Mouse (Mus musculus): ENCODE results near the gene Plcd3. TPM values are rescaled to one million over a fixed set of nuclear protein-coding genes. Genes with fewer than 3 reads are reported as not detected.

The Plcd3 gene
- 10 to 100 TPM; 16.1 to 18.3 TPM for total RNA-seq (2021)

- peak; percentile 89 to 90 for DNase-seq
- intact Hi-C loops (cut with DNase I): no loop called here
Measured at GRCm38 (mm10) chr11:103101481-103101865, at the start of gene Plcd3, which contains the start of gene Acbd4. Plcd3 (minus strand) TSS chr11:103101658. Acbd4 (plus strand) TSS chr11:103101682.

- DNase-seq: no peak
- intact Hi-C loops (cut with DNase I): no loop called here
Measured at GRCm38 (mm10) chr11:103149771-103150170, 48.3 kb upstream of the Plcd3 start.

- DNase-seq: no peak
- intact Hi-C loops (cut with DNase I): no loop called here
Measured at GRCm38 (mm10) chr11:103147766-103148165, 46.3 kb upstream of the Plcd3 start.

- DNase-seq: no peak
- intact Hi-C loops (cut with DNase I): no loop called here
Measured at GRCm38 (mm10) chr11:103146386-103146785, 44.9 kb upstream of the Plcd3 start.

- DNase-seq: peak in 1 of 2 experiments; percentile 13
- intact Hi-C loops (cut with DNase I): no loop called here
Measured at GRCm38 (mm10) chr11:103144309-103145285, 43.1 kb upstream of the Plcd3 start.

- peak; percentile 45 to 50 for DNase-seq
- intact Hi-C loops (cut with DNase I): no loop called here
Measured at GRCm38 (mm10) chr11:103142441-103143182, 41.2 kb upstream of the Plcd3 start.

- intact Hi-C loops (cut with DNase I): no loop called here
- DNase-seq: no peak
Measured at GRCm38 (mm10) chr11:103141944-103142255, 40.4 kb upstream of the Plcd3 start.

GRCm38 (mm10) chr11:103141101-103141943 lies 39.9 kb upstream of the Plcd3 start:
- intact Hi-C loops (cut with DNase I): no loop called here
- DNase-seq: peak; percentile 69 to 74

- intact Hi-C loops (cut with DNase I): no loop called here
- DNase-seq: no peak
Measured at GRCm38 (mm10) chr11:103140763-103141100, 39.3 kb upstream of the Plcd3 start.

- intact Hi-C loops (cut with DNase I): no loop called here
- DNase-seq: no peak
Measured at GRCm38 (mm10) chr11:103139951-103140762, 38.7 kb upstream of the Plcd3 start.

- no peak for DNase-seq
- intact Hi-C loops (cut with DNase I): no loop called here
Measured at GRCm38 (mm10) chr11:103136039-103136577, 34.6 kb upstream of the Plcd3 start.

- intact Hi-C loops (cut with DNase I): no loop called here
- DNase-seq: no peak
Measured at GRCm38 (mm10) chr11:103134221-103134620, 32.8 kb upstream of the Plcd3 start.

GRCm38 (mm10) chr11:103133456-103134185 lies 32.2 kb upstream of the Plcd3 start:
- DNase-seq: no peak

GRCm38 (mm10) chr11:103132576-103133455 lies 31.4 kb upstream of the Plcd3 start:
- intact Hi-C loops (cut with DNase I): loop anchor here (1.0 to 2.0 kb wide), 3 partner anchors 16 to 31 kb away; no protein-coding TSS in a partner anchor
- DNase-seq: peak; percentile 99 to 100

More at GRCm38 (mm10) chr11:103133456-103134185, 32.2 kb upstream of the Plcd3 start:
- intact Hi-C loops (cut with DNase I): loop anchor here (2.0 kb wide), 1 partner anchor 25 kb away; no protein-coding TSS in a partner anchor

- intact Hi-C loops (cut with DNase I): loop anchor here (1.0 to 2.0 kb wide), 3 partner anchors 15 to 30 kb away; no protein-coding TSS in a partner anchor
- DNase-seq: peak in 1 of 2 experiments; percentile 67
Measured at GRCm38 (mm10) chr11:103131701-103132575, 30.5 kb upstream of the Plcd3 start, which contains the start of gene Hexim2. Hexim2 (plus strand) TSS chr11:103132429.

- DNase-seq: no peak
Measured at GRCm38 (mm10) chr11:103120315-103120714, 18.9 kb upstream of the Plcd3 start.

GRCm38 (mm10) chr11:103119609-103120008 lies 18.2 kb upstream of the Plcd3 start:
- intact Hi-C loops (cut with DNase I): no loop called here
- no peak for DNase-seq

More at GRCm38 (mm10) chr11:103120315-103120714, 18.9 kb upstream of the Plcd3 start:
- intact Hi-C loops (cut with DNase I): no loop called here

Measured in heart, postnatal 36 days (tissue).